27 mouse cellular contexts compared by ENCODE assay signal in genomic region chr5:125752546-125752945, GRCm38 (mm10).
A peak's percentile ranks its signal among the peaks of the same experiment; 100 is the strongest.
DNase-seq lines count a peak whose midpoint lies in the region; ATAC-seq lines count a peak whose summit lies in the region.
"Had no signal": no experiment of that assay in that cellular context is flagged by ENCODE, and none has a peak within 500 bp of the region (broad histone marks: within the 10 kb centered on the region; RNA-seq: fewer than 3 reads in every experiment).

No protein-coding gene starts in this region.

- H3K9ac ChIP-seq in forebrain, embryonic 11.5 days (ENCODE audit: low read length): no peak overlapping the region
- no peak overlapping the region for H3K9ac ChIP-seq in forebrain, embryonic 13.5 days
- H3K9ac ChIP-seq: embryonic facial prominence, embryonic 13.5 days; embryonic facial prominence, embryonic 15.5 days had no signal

- H3K9me3 ChIP-seq in forebrain, embryonic 11.5 days (ENCODE audit: control insufficient read depth, low read length): no peaks in the 10 kb centered on the region
- no peaks in the 10 kb centered on the region; the same call in 1 of the 2 replicates for H3K9me3 ChIP-seq in forebrain, embryonic 13.5 days (replicated peaks)
- 0 out of 2 replicates have a peak, but pooled peaks cover 3% of the 10 kb centered on the region for H3K9me3 ChIP-seq in heart, embryonic 10.5 days
- H3K9me3 ChIP-seq: embryonic facial prominence, embryonic 15.5 days; forebrain, embryonic 10.5 days had no signal

- peak; percentile 5 for DNase-seq in forebrain, embryonic 11.5 days (ENCODE audit: low spot score)
- peak; percentile 41 for DNase-seq in heart, adult 11 months
- DNase-seq in heart, embryonic 10.5 days (ENCODE audit: low spot score): no peak
- DNase-seq in brain, adult 2 months (ENCODE audit: low read depth, low spot score): peak; percentile 59
- no peak for DNase-seq in lung, postnatal 14 days
- DNase-seq: adrenal gland, adult 8-10 months; adrenal gland, postnatal 14 days; adrenal gland, postnatal 36 days; B cell, adult 2 months; cerebellum, adult 11-12 months; cerebellum, adult 2 months; cerebellum, adult 9-10 months; cerebellum, postnatal 10 days; cerebellum, postnatal 25 days; embryo, embryonic 11 days had no signal

- WGBS in forebrain, embryonic 11.5 days: 82% methylated on average over 5 of the region's 5 CpGs
- 86% methylated on average over 5 of the region's 5 CpGs for WGBS in forebrain, embryonic 13.5 days
- WGBS in heart, embryonic 10.5 days: 78% methylated on average over 5 of the region's 5 CpGs

- no peak overlapping the region for H3K27ac ChIP-seq in forebrain, embryonic 11.5 days (ENCODE audit: low read depth, low read length)
- no peak overlapping the region for H3K27ac ChIP-seq in forebrain, embryonic 13.5 days
- H3K27ac ChIP-seq in heart, embryonic 10.5 days: no peak overlapping the region
- H3K27ac ChIP-seq: embryonic facial prominence, embryonic 13.5 days; embryonic facial prominence, embryonic 15.5 days; forebrain, embryonic 10.5 days had no signal

- H3K27me3 ChIP-seq in forebrain, embryonic 11.5 days (ENCODE audit: control insufficient read depth, insufficient read depth, low read length): no peaks in the 10 kb centered on the region
- no peaks in the 10 kb centered on the region for H3K27me3 ChIP-seq in forebrain, embryonic 13.5 days
- H3K27me3 ChIP-seq in heart, embryonic 10.5 days (ENCODE audit: insufficient read depth, poor library complexity, severe bottlenecking): no peaks in the 10 kb centered on the region
- H3K27me3 ChIP-seq: CH12.LX; embryonic facial prominence, embryonic 13.5 days; embryonic facial prominence, embryonic 15.5 days; Patski had no signal

- H3K36me3 ChIP-seq in forebrain, embryonic 11.5 days (ENCODE audit: control insufficient read depth, insufficient read depth, low read length): no peaks in the 10 kb centered on the region
- no peaks in the 10 kb centered on the region for H3K36me3 ChIP-seq in forebrain, embryonic 13.5 days (ENCODE audit: poor library complexity, severe bottlenecking)
- H3K36me3 ChIP-seq in heart, embryonic 10.5 days: no peaks in the 10 kb centered on the region
- H3K36me3 ChIP-seq: embryonic facial prominence, embryonic 13.5 days; embryonic facial prominence, embryonic 15.5 days; forebrain, embryonic 10.5 days; G1E had no signal

- no peaks in the 10 kb centered on the region for H3K4me1 ChIP-seq in forebrain, embryonic 11.5 days (replicated peaks; ENCODE audit: control insufficient read depth, insufficient read depth, low read length)
- no peaks in the 10 kb centered on the region for H3K4me1 ChIP-seq in forebrain, embryonic 13.5 days
- H3K4me1 ChIP-seq in heart, embryonic 10.5 days: no peaks in the 10 kb centered on the region
- H3K4me1 ChIP-seq: embryonic facial prominence, embryonic 13.5 days; embryonic facial prominence, embryonic 15.5 days; forebrain, embryonic 10.5 days had no signal

- no peak overlapping the region for H3K4me2 ChIP-seq in forebrain, embryonic 11.5 days (ENCODE audit: low read depth, low read length, severe bottlenecking)
- H3K4me2 ChIP-seq in forebrain, embryonic 13.5 days: no peak overlapping the region
- H3K4me2 ChIP-seq: embryonic facial prominence, embryonic 13.5 days; embryonic facial prominence, embryonic 15.5 days had no signal

- no peak overlapping the region for H3K4me3 ChIP-seq in forebrain, embryonic 11.5 days (ENCODE audit: low read depth, low read length)
- H3K4me3 ChIP-seq in forebrain, embryonic 13.5 days: no peak overlapping the region
- H3K4me3 ChIP-seq in heart, embryonic 10.5 days: no peak overlapping the region
- H3K4me3 ChIP-seq: embryonic facial prominence, embryonic 13.5 days; embryonic facial prominence, embryonic 15.5 days; erythroblast, embryonic 14.5 days; forebrain, embryonic 10.5 days had no signal

- ATAC-seq in forebrain, embryonic 11.5 days (replicated peaks; ENCODE audit: low FRiP score): no peak
- no peak for ATAC-seq in forebrain, embryonic 13.5 days
- ATAC-seq: activated CD4-positive, CD25-positive, alpha-beta regulatory T cell, adult 4 months; CD4-positive, CD25-positive, alpha-beta regulatory T cell, adult 4 months; forebrain, embryonic 14.5 days; forebrain, embryonic 16.5 days; Patski had no signal

Comparison
In these comparisons a context has a peak if more than half of its experiments do, and no peak if none do; other contexts are left out.
1. DNase-seq: peak in forebrain, embryonic 11.5 days (single experiment), heart, adult 11 months (single experiment) and brain, adult 2 months (single experiment); none in heart, embryonic 10.5 days (single experiment) and lung, postnatal 14 days (single experiment).